Mouse (Mus musculus) neural tube, embryonic 11.5 days (tissue): Measurements from ENCODE around the gene Jund. TPM values are rescaled to one million over a fixed set of nuclear protein-coding genes. Genes with fewer than 3 reads are reported as not detected.
A peak's percentile ranks its signal among the peaks of the same experiment; 100 is the strongest.

Experiments used
- ATAC-seq: fragments of 200-750 bp; cut with Nextera tagmentation; 2 replicates; pipeline ENCODE4 v1.8.0; 2017; ENCODE audit warnings: moderate number of reproducible peaks, mild to moderate bottlenecking, moderate TSS enrichment, moderate library complexity; ENCODE audit not compliant: insufficient read depth, low FRiP score, low TSS enrichment
- DNase-seq: peaks from one replicate; pipeline ENCODE4 v3.0.0-alpha.2; 2015; ENCODE audit warnings: low spot score
- H3K27ac ChIP-seq: fragments of 300-500 bp; sonication (generic); 2 replicates; pipeline ENCODE4 v1.5.1; 2014; ENCODE audit warnings: low read depth, mild to moderate bottlenecking, low read length
- H3K27me3 ChIP-seq: fragments of 300-500 bp; sonication (generic); 2 replicates; pipeline ENCODE4 v1.6.1; 2014; ENCODE audit warnings: mild to moderate bottlenecking, low read length, mixed read lengths; ENCODE audit not compliant: control insufficient read depth, insufficient read depth
- H3K36me3 ChIP-seq: fragments of 300-500 bp; sonication (generic); 2 replicates; pipeline ENCODE4 v1.6.1; 2014; ENCODE audit warnings: mild to moderate bottlenecking, low read length, moderate library complexity, mixed read lengths; ENCODE audit not compliant: control insufficient read depth, insufficient read depth
- H3K4me1 ChIP-seq: fragments of 300-500 bp; sonication (generic); 2 replicates; pipeline ENCODE4 v1.6.1; 2014; ENCODE audit warnings: low read length, mixed read lengths; ENCODE audit not compliant: control insufficient read depth, insufficient read depth
- H3K4me2 ChIP-seq: fragments of 300-500 bp; sonication (generic); 2 replicates; pipeline ENCODE4 v1.6.1; 2014; ENCODE audit warnings: low read depth, mild to moderate bottlenecking, moderate library complexity
- H3K4me3 ChIP-seq: fragments of 300-500 bp; sonication (generic); 2 replicates; pipeline ENCODE4 v1.5.1; 2014; ENCODE audit warnings: low read depth, low read length
- H3K9ac ChIP-seq: fragments of 300-500 bp; sonication (generic); 2 replicates; pipeline ENCODE4 v1.6.1; 2014; ENCODE audit warnings: mild to moderate bottlenecking, low read length
- H3K9me3 ChIP-seq: fragments of 300-500 bp; sonication (generic); 2 replicates; pipeline ENCODE4 v1.6.1; 2016; ENCODE audit warnings: low read length; ENCODE audit not compliant: control insufficient read depth
- WGBS: fragments of 180-500 bp; shearing (Covaris S2); extraction: QIAGEN DNeasy Blood & Tissue Kit; methylation state at CpG from one replicate; pipeline ENCODE4 v1.1.7; 2014; 5-methylcytosine and 5-hydroxymethylcytosine counted together
- polyA plus RNA-seq: library from polyadenylated mRNA; unstranded; fragments of >200 nt; fragmentation: Nextera tagmentation; extraction: Ambion mirVana; gene quantifications from 2 replicates; pipeline ENCODE4 v1.2.1, GENCODE M21; 2014

Gene Jund
- polyA plus RNA-seq, 1 experiment from 2014 or later: 167 TPM

DNA sequence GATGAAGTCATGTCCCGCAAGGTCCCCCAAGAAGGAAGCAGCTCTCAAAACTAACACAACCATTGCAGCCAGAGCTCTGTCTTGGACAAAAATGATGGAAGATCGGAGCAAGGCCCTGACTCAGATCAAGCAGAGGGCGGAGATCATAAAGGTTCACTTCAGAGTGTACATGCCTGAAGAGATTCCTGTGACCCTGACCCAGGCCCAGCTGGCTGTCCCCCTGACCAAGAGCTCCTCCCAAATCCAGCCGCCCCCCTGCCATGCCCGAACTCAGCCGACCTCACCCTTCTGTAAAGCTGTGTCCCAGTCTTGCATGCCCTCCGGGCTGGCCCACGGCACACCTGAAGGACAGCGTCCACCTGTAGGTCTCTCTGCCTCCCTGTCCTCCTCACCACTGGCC lies 11.0 kb downstream of the Jund start:
- WGBS: 92% methylated on average over 9 of the region's 9 CpGs
- Histone ChIP-seq H3K9ac (no peak overlapping the region), H3K27me3 (no peaks in the 10 kb centered on the region), H3K36me3 (no peaks in the 10 kb centered on the region), H3K4me3 (no peak overlapping the region), H3K27ac (no peak overlapping the region), H3K9me3 (no peaks in the 10 kb centered on the region), H3K4me1 (no peaks in the 10 kb centered on the region), H3K4me2 (no peak overlapping the region)
- DNase-seq: no peak
- ATAC-seq: no peak

GRCm38 (mm10) chr8:70710296-70710695 lies 11.5 kb downstream of the Jund start:
- ATAC-seq (no peak), DNase-seq (no peak)
- no peak overlapping the region for H3K4me3 ChIP-seq
- H3K27me3 ChIP-seq: no peaks in the 10 kb centered on the region
- H3K27ac ChIP-seq: no peak overlapping the region
- no peaks in the 10 kb centered on the region for H3K9me3 ChIP-seq
- H3K4me1 ChIP-seq: no peaks in the 10 kb centered on the region
- H3K4me2 ChIP-seq: no peak overlapping the region
- 94% methylated on average over 1 of the region's 1 CpGs for WGBS
- no peaks in the 10 kb centered on the region for H3K36me3 ChIP-seq
- H3K9ac ChIP-seq: no peak overlapping the region

DNA sequence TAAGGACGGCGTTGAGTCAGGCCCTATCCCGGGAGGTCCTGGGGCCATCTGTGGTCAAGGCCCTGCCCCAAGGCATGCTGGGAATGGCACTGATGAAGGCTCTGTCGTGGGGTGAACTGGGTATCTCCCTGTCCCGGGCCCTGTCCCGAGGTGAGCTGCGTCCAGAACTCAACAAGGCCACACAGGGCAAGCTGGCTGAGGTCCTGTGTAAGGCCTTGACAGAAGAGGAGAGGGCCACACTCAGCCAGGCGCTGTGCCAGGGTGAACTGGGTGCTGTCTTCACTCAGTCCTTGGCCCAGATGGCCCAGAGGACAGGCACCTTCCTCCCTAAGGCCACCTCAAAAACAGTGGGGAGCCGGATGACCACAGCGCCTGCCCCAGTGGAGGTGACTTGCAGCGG lies 12.3 kb downstream of the Jund start:
- Histone ChIP-seq H3K36me3 (no peaks in the 10 kb centered on the region), H3K9me3 (no peaks in the 10 kb centered on the region)

DNA sequence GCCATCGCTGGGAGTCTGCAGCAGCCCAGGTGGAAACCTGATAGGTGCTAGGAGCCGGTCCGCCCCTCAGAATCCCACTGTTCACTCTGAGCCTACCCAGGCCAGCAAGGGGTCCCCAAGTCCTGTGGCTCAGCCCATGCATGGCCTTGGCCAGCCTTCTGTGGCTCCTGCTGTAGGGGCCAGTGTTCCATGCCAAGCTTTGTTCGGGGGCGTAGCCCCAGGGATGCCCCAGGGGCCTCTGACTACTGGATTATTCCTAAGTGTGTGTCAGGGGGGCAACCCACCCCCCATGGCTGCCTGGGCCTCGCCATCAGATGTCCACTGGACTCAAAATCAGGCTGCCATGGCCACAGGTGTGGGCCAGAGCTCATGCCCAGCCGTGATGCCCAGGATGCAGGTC lies 15.2 kb downstream of the Jund start:
- WGBS: 79% methylated on average over 7 of the region's 7 CpGs
- no peak overlapping the region for H3K4me3 ChIP-seq

More for the DNA sequence above, 12.3 kb downstream of the Jund start:
- Histone ChIP-seq H3K27ac (no peak overlapping the region), H3K4me3 (no peak overlapping the region), H3K4me2 (no peak overlapping the region), H3K4me1 (no peaks in the 10 kb centered on the region), H3K27me3 (no peaks in the 10 kb centered on the region), H3K9ac (no peak overlapping the region)
- WGBS: 87% methylated on average over 11 of the region's 11 CpGs
- DNase-seq (no peak), ATAC-seq (no peak)

DNA sequence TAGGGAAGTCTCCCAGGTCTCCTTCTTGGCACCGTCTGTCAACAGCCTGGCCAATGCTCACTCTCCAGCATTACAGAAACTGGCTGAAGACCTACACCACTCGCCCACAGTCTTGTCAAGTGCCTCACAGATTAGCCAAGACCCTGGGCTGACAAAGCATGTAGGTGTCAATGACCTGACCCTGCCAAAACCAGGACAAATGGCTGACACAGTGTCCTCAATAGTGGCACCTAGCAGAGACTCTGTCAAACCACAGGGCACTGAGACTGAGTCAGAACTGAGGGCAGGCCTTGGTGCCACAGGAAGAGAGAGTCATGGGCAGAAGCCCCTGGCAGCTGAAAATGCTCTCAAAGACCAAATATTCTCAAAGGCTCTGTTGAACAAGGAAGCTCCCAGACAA lies 16.3 kb downstream of the Jund start:
- ATAC-seq (no peak), DNase-seq (no peak)
- Histone ChIP-seq H3K36me3 (no peaks in the 10 kb centered on the region), H3K4me3 (no peak overlapping the region), H3K9me3 (no peaks in the 10 kb centered on the region), H3K27me3 (no peaks in the 10 kb centered on the region), H3K27ac (no peak overlapping the region), H3K4me1 (no peaks in the 10 kb centered on the region), H3K4me2 (no peak overlapping the region), H3K9ac (no peak overlapping the region)
- WGBS: 55% methylated on average over 2 of the region's 2 CpGs

More for the DNA sequence above, 15.2 kb downstream of the Jund start:
- Histone ChIP-seq H3K27ac (no peak overlapping the region), H3K9me3 (no peaks in the 10 kb centered on the region), H3K4me2 (no peak overlapping the region), H3K36me3 (no peaks in the 10 kb centered on the region), H3K27me3 (no peaks in the 10 kb centered on the region), H3K9ac (no peak overlapping the region), H3K4me1 (no peaks in the 10 kb centered on the region)
- ATAC-seq: no peak
- DNase-seq: no peak

DNA sequence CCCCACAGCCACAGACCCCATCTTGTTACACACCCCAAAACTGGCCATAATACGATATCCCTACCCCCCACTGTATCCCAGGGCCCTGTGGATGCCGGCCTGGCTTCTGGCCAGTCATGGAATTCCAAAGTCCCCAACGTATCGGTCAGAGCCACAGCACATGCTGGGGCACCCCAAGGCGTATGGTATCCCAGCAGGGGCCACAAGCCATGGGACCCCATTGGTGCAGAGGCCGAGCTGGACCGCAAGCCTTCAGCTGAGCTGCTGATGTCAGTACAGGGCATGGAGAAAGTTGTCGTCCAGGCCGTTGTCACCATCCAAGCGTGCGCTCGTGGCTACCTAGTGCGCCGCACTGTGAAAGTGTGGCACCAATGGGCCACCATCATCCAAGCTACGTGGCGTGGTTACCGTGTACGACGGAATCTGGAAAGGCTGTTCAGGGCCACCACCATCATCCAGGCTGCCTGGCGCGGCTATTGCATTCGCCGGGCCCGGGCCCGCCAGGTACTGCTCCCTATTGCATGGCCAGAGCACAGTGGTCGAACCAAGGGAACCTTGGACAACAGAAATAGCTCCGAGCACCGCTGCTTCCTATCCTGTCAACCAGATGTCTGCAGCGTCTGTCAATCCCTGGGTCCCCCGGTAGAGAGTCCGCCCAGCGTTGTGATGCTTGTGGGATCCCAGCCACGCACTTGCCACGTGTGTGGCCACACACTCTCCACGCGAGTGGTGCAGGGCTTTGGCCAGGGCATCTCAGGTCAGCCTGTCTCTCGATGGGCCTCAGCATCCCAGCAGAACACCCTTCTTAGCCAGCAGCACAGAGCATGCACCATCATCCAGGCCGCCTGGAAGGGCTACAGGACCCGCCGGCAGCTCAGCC lies 18.0 kb downstream of the Jund start:
- Histone ChIP-seq H3K9me3 (no peaks in the 10 kb centered on the region), H3K4me1 (no peaks in the 10 kb centered on the region), H3K36me3 (no peaks in the 10 kb centered on the region), H3K9ac (no peak overlapping the region), H3K27me3 (no peaks in the 10 kb centered on the region), H3K4me2 (no peak overlapping the region), H3K4me3 (no peak overlapping the region), H3K27ac (no peak overlapping the region)
- 85% methylated on average over 40 of the region's 40 CpGs for WGBS
- no peak for ATAC-seq
- no peak for DNase-seq

- no peaks in the 10 kb centered on the region for H3K9me3 ChIP-seq
- H3K27me3 ChIP-seq: no peaks in the 10 kb centered on the region
- H3K4me1 ChIP-seq: no peaks in the 10 kb centered on the region
- ATAC-seq (no peak), DNase-seq (peak; percentile 54)
- H3K27ac ChIP-seq: no peak within 1 kb of the TSS
- WGBS: 1% methylated on average over 18 of the region's 19 CpGs
- no peak within 1 kb of the TSS for H3K4me3 ChIP-seq
- H3K9ac ChIP-seq: no peak within 1 kb of the TSS
- no peaks in the 10 kb centered on the region for H3K36me3 ChIP-seq
- no peak within 1 kb of the TSS for H3K4me2 ChIP-seq
These were observed 19.5 kb downstream of the Jund start, which contains the start of gene Gm3336 for GRCm38 (mm10) chr8:70718297-70718696. Gene Gm3336, plus strand, starts transcription at chr8:70718543.

- DNase-seq (no peak), ATAC-seq (no peak)
- H3K9ac ChIP-seq: no peak overlapping the region
- H3K36me3 ChIP-seq: no peaks in the 10 kb centered on the region
- H3K9me3 ChIP-seq: no peaks in the 10 kb centered on the region
- H3K27ac ChIP-seq: no peak overlapping the region
- H3K4me1 ChIP-seq: no peaks in the 10 kb centered on the region
- no peak overlapping the region for H3K4me3 ChIP-seq
- H3K4me2 ChIP-seq: no peak overlapping the region
- no peaks in the 10 kb centered on the region for H3K27me3 ChIP-seq
- WGBS: 67% methylated on average over 9 of the region's 9 CpGs
These were observed 21.1 kb downstream of the Jund start for GRCm38 (mm10) chr8:70719796-70720270.

DNA sequence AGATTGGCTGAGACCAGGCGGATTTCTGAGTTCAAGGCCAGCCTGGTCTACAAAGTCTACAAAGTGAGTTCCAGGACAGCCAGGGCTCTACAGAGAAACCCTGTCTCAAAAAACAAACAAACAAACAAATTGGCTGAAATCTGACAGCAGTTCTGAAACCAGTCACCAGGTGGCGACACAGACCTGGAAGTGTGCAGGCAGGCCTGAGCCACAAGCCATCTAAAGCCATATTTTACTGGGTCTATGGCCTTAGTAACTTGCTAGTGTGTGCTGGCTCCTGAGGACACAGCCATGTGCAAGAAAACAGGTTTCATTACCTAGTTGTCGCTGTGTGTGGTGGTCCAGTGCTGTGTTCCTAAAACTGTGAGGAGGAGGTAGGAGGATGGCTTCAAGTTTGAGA lies 22.0 kb downstream of the Jund start:
- DNase-seq (peak; percentile 79), ATAC-seq (0 out of 2 replicates have a peak, but pooled peaks have one; percentile 42)
- H3K9me3 ChIP-seq: no peaks in the 10 kb centered on the region
- H3K4me3 ChIP-seq: no peak overlapping the region
- no peaks in the 10 kb centered on the region for H3K4me1 ChIP-seq
- no peaks in the 10 kb centered on the region for H3K27me3 ChIP-seq
- no peak overlapping the region for H3K27ac ChIP-seq
- H3K36me3 ChIP-seq: no peaks in the 10 kb centered on the region
- WGBS: 6% methylated on average over 3 of the region's 3 CpGs
- no peak overlapping the region for H3K9ac ChIP-seq
- no peak overlapping the region for H3K4me2 ChIP-seq
